Mouse (Mus musculus) CH12.LX (cell line): ENCODE data around the gene Rplp1.

Source experiments
- CTCF ChIP-seq, 2 experiments: IDR thresholded peaks in 1 of 2; conservative IDR thresholded peaks in 1 of 2; 2 replicates each; pipeline ENCODE4 v1.5.1; 2011 to 2012; ENCODE audit warnings: low read depth in 2 of 2, low read length in 2 of 2, improper control_type of control experiment in 1 of 2, inconsistent platforms in 1 of 2, mild to moderate bottlenecking in 1 of 2, moderate library complexity in 1 of 2
- EP300 ChIP-seq: IDR thresholded peaks from 2 replicates; pipeline ENCODE4 v1.6.1; 2011; ENCODE audit warnings: low read length, improper control_type of control experiment
- MAFK ChIP-seq: IDR thresholded peaks from 2 replicates; pipeline ENCODE4 v1.6.1; 2011; ENCODE audit warnings: low read length, improper control_type of control experiment; ENCODE audit not compliant: insufficient replicate concordance
- SMC3 ChIP-seq: IDR thresholded peaks from 2 replicates; pipeline ENCODE4 v1.6.1; 2011; ENCODE audit warnings: low read depth, low read length, improper control_type of control experiment
- USF1 ChIP-seq: IDR thresholded peaks from 2 replicates; pipeline ENCODE4 v1.6.1; 2014; ENCODE audit warnings: low read depth, mild to moderate bottlenecking, inconsistent platforms, low read length, improper control_type of control experiment

DNA sequence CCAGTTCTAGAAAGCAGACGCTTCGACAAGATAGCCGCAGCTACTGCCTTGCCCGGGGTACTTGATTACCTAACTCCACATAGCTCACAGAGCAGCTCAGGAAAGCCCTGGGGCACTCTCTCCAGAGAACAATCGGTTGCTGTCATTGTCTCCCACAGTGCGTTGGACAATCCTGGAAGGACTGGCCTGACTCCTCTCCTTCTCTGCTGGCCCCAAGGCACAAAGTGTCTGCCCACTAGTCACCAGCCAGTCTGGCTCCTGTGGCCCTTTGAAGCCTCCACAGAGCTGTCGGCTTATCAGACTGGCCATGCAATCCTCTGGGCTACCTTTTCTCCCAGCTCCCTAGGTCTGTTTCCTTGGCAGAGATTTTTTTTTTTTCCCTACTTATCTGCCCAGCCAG is 37.9 kb upstream of the Rplp1 start:
- no peak for TF ChIP-seq MAFK
- no peak for TF ChIP-seq EP300
- no peak for TF ChIP-seq SMC3
- TF ChIP-seq CTCF (conservative IDR thresholded peaks at IDR 0.05 in 1 of 2, IDR thresholded peaks at IDR 0.05 in 1 of 2; ENCODE audit: low read depth in 2 of 2, low read length in 2 of 2), result no peak
- TF ChIP-seq USF1, result no peak
